Comparison of ENCODE assay signal across 26 mouse cellular contexts in the genomic region with DNA sequence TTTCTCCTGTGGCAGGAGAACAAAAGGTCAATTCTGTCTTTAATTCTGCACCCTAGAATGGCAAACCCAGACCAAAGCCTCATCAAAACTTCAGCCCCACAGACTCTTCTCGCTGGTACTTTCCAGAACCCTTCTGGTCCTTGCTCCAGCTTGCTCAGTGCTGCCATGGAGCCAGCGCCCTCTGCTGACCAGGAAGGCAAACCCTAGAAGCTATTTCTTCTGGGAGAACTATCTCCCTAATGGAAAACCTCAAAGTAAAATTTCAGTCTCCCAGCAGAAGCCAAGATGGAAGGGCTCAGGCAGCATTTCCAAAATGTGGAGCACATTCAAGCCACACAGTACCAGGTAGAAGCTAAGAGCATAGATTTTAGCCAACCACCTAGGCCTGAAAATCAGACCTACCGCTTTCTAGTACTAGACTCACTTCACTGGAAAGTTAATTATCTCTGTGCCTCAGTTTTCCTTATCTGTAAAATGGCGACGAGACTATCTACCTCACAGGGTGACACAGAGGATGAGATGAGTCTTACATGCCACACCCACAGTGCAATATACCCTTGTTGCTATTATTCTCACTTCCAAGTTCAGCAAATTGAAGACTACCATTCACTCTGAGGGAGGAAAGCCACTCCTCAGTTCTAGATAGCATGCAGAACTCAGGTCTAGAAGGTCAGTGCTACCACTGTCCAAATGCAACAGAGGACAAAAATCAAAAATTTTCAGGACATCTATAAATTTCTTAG. TPM values are rescaled to one million over a fixed set of nuclear protein-coding genes. Genes with fewer than 3 reads are reported as not detected.
DNase-seq lines count a peak whose midpoint lies in the region; ATAC-seq and TF ChIP-seq lines count a peak whose summit lies in the region.
"Not testable (repeated sequence)": the region's sequence is repeated elsewhere in the genome, so short reads cannot be mapped to it uniquely, and the experiment has no call there.
"Had no signal": no experiment of that assay in that cellular context is flagged by ENCODE, and none has a peak within 500 bp of the region (broad histone marks: within the 10 kb centered on the region; RNA-seq: fewer than 3 reads in every experiment).

No protein-coding gene starts in this region.

- H3K27ac ChIP-seq in gastrocnemius, adult 2 months; heart, embryonic 12.5 days (ENCODE audit: poor library complexity, severe bottlenecking); kidney, adult 2 months (ENCODE audit: insufficient read depth, low read depth, low read length); liver, postnatal 0 days (ENCODE audit: low read depth); small intestine, adult 2 months (ENCODE audit: insufficient read depth, low read depth, low read length): not testable (repeated sequence)
- H3K27ac ChIP-seq in liver, embryonic 11.5 days (ENCODE audit: low read depth, low read length): peak overlapping the region; percentile 70; the same call in 1 of the 2 replicates

- not testable (repeated sequence) for H3K27me3 ChIP-seq in heart, embryonic 12.5 days (replicated peaks); kidney, adult 2 months (replicated peaks; ENCODE audit: control insufficient read depth, insufficient read depth, low read length); liver, embryonic 11.5 days (replicated peaks; ENCODE audit: control insufficient read depth, insufficient read depth, low read length); liver, postnatal 0 days (ENCODE audit: insufficient read depth, low read length); small intestine, adult 2 months (ENCODE audit: control insufficient read depth, insufficient read depth, low read length)

- intact Hi-C loops in gastrocnemius, adult 2 months (cut with DNase I): loop anchor here (10.0 kb wide), 1 partner anchor 300 kb away; the partner anchor contains the start of gene C2cd4d

- DNase-seq in gastrocnemius, adult 2 months; kidney, adult 2 months; liver, embryonic 11.5 days (ENCODE audit: low spot score); liver, postnatal 0 days: not testable (repeated sequence)

- ATAC-seq in common myeloid progenitor, adult 5-6 weeks (replicated peaks; ENCODE audit: low read depth, poor library complexity, severe bottlenecking): peak; percentile 66; the same call in 1 of the 2 replicates
- ATAC-seq in heart, embryonic 12.5 days (ENCODE audit: insufficient number of reproducible peaks, low FRiP score): peak; percentile 60
- peak; percentile 76 for ATAC-seq in liver, embryonic 11.5 days (replicated peaks; ENCODE audit: low FRiP score)
- ATAC-seq in liver, postnatal 0 days: peak; percentile 49

- not testable (repeated sequence) for H3K4me3 ChIP-seq in gastrocnemius, adult 2 months; heart, embryonic 12.5 days; kidney, adult 2 months (ENCODE audit: insufficient read depth, low read depth, low read length); liver, embryonic 11.5 days (ENCODE audit: low read depth, low read length); liver, postnatal 0 days (ENCODE audit: low read depth, low read length); small intestine, adult 2 months (ENCODE audit: low read depth, low read length)

- H3K4me1 ChIP-seq in heart, embryonic 12.5 days (replicated peaks); kidney, adult 2 months (ENCODE audit: control insufficient read depth, insufficient read depth, low read length); liver, embryonic 11.5 days (replicated peaks; ENCODE audit: control insufficient read depth, insufficient read depth, low read length); liver, postnatal 0 days (ENCODE audit: insufficient read depth); small intestine, adult 2 months (ENCODE audit: control insufficient read depth, insufficient read depth, insufficient read length, low read length): not testable (repeated sequence)

- H3K9ac ChIP-seq in heart, embryonic 12.5 days; liver, embryonic 11.5 days (ENCODE audit: low read depth, low read length); liver, postnatal 0 days (replicated peaks): not testable (repeated sequence)

- not testable (repeated sequence) for TF ChIP-seq POLR2A in kidney, adult 2 months (IDR thresholded peaks at IDR 0.05; ENCODE audit: low read depth, low read length); small intestine, adult 2 months (IDR thresholded peaks at IDR 0.05; ENCODE audit: low read depth, low read length)

- not testable (repeated sequence) for H3K9me3 ChIP-seq in heart, embryonic 12.5 days (replicated peaks); liver, embryonic 11.5 days (ENCODE audit: control insufficient read depth, low read length); liver, postnatal 0 days (ENCODE audit: low read length)

- H3K4me2 ChIP-seq in heart, embryonic 12.5 days: not testable (repeated sequence)
- peak overlapping the region; percentile 43 for H3K4me2 ChIP-seq in liver, embryonic 11.5 days
- H3K4me2 ChIP-seq in liver, postnatal 0 days (ENCODE audit: low read depth, low read length): peak overlapping the region; percentile 32; the same call in 1 of the 2 replicates

- TF ChIP-seq CTCF in gastrocnemius, adult 2 months (IDR thresholded peaks at IDR 0.05): peak; percentile 39
- 0 out of 2 replicates have a peak, but pooled peaks have one; percentile 3 for TF ChIP-seq CTCF in kidney, adult 2 months (conservative IDR thresholded peaks at IDR 0.05; ENCODE audit: insufficient read depth, insufficient read length, low read depth, low read length)
- TF ChIP-seq CTCF in liver, postnatal 0 days (IDR thresholded peaks at IDR 0.05; ENCODE audit: low read depth): peak; percentile 31
- peak; percentile 12; the same call in 1 of the 2 replicates for TF ChIP-seq CTCF in small intestine, adult 2 months (IDR thresholded peaks at IDR 0.05; ENCODE audit: extremely low read depth, insufficient read length, insufficient replicate concordance, low read depth, low read length)

- TF ChIP-seq EP300 in liver, postnatal 0 days (IDR thresholded peaks at IDR 0.05; ENCODE audit: low read depth): not testable (repeated sequence)

- 37% methylated on average over 5 of the region's 5 CpGs for WGBS in heart, embryonic 12.5 days
- 51% methylated on average over 5 of the region's 5 CpGs for WGBS in kidney, adult 2 months
- WGBS in liver, embryonic 11.5 days: 44% methylated on average over 3 of the region's 5 CpGs
- WGBS in liver, postnatal 0 days (ENCODE audit: insufficient replicate concordance): 56% methylated on average over 3 of the region's 5 CpGs
- 34% methylated on average over 5 of the region's 5 CpGs for WGBS in small intestine, adult 2 months

- not testable (repeated sequence) for H3K36me3 ChIP-seq in heart, embryonic 12.5 days; kidney, adult 2 months (ENCODE audit: control insufficient read depth, insufficient read depth, low read length); liver, embryonic 11.5 days (ENCODE audit: control insufficient read depth, insufficient read depth, low read length); liver, postnatal 0 days (replicated peaks; ENCODE audit: insufficient read depth, low read length); small intestine, adult 2 months (ENCODE audit: control insufficient read depth, insufficient read depth, low read length)

RNA-seq across cellular contexts. Expression of gene Tuft1, which starts 6.6 kb away (rescaled TPM):
- total RNA-seq in common myeloid progenitor, adult 5-6 weeks (2017): 5.6 and 5.7 TPM in 2 replicates
- 1 to 10 TPM in 1 of 2 experiments, under 1 TPM in 1; 0.92 to 2.2 TPM for total RNA-seq in gastrocnemius, adult 2 months (2021)
- polyA plus RNA-seq in heart, embryonic 12.5 days (2016; fragmentation: Nextera tagmentation; extraction: Ambion mirVana): 8.0 and 8.5 TPM in 2 replicates
- 15.3 and 15.9 TPM in 2 replicates for polyA plus RNA-seq in kidney, adult 2 months (2012; rRNA removed)
- polyA plus RNA-seq in liver, embryonic 11.5 days (2014; fragmentation: Nextera tagmentation; extraction: Ambion mirVana): 7.7 and 8.8 TPM in 2 replicates
- 7.5 and 8.1 TPM in 2 replicates for polyA plus RNA-seq in liver, postnatal 0 days (2015; fragmentation: Nextera tagmentation; extraction: Ambion mirVana)
- 11.1 and 47.4 TPM in 2 replicates for polyA plus RNA-seq in small intestine, adult 2 months (2012; rRNA removed)

RNA-seq across cellular contexts. Expression of gene Gm10972, which starts 22.3 kb away (rescaled TPM):
- total RNA-seq in common myeloid progenitor, adult 5-6 weeks (2017): not detected in 2 replicates
- not detected for total RNA-seq in gastrocnemius, adult 2 months (2021)
- polyA plus RNA-seq in heart, embryonic 12.5 days (2016; fragmentation: Nextera tagmentation; extraction: Ambion mirVana): not detected in 2 replicates
- polyA plus RNA-seq in kidney, adult 2 months (2012; rRNA removed): not detected in 2 replicates
- not detected in 2 replicates for polyA plus RNA-seq in liver, embryonic 11.5 days (2014; fragmentation: Nextera tagmentation; extraction: Ambion mirVana)
- polyA plus RNA-seq in liver, postnatal 0 days (2015; fragmentation: Nextera tagmentation; extraction: Ambion mirVana): not detected in 2 replicates
- not detected in 2 replicates for polyA plus RNA-seq in small intestine, adult 2 months (2012; rRNA removed)
- total RNA-seq: adrenal gland, postnatal 14 days; gastrocnemius, adult 18-20 months; gastrocnemius, postnatal 4 days; heart, postnatal 36 days; layer of hippocampus, postnatal 10 days; left cerebral cortex, adult 8-10 months; left cerebral cortex, postnatal 4 days had no signal
- polyA plus RNA-seq: C2C12; forebrain, embryonic 12.5 days; heart, embryonic 15.5 days; hindbrain, embryonic 13.5 days; inflammation-experienced regulatory T-cells, adult 6 months; kidney, embryonic 16.5 days; large intestine, adult 2 months; limb, embryonic 15.5 days; midbrain, embryonic 12.5 days; neural tube, embryonic 15.5 days; stomach, embryonic 16.5 days; thymus, adult 2 months had no signal

RNA-seq across cellular contexts. Expression of gene Selenbp2, which starts 28.1 kb away (rescaled TPM):
- 0.05 TPM in 1 of 2 replicates, not detected in the other for total RNA-seq in common myeloid progenitor, adult 5-6 weeks (2017)
- 1 to 10 TPM in 1 of 2 experiments, under 1 TPM in 1; 0.89 to 3.0 TPM for total RNA-seq in gastrocnemius, adult 2 months (2021)
- 0.54 and 0.76 TPM in 2 replicates for polyA plus RNA-seq in heart, embryonic 12.5 days (2016; fragmentation: Nextera tagmentation; extraction: Ambion mirVana)
- polyA plus RNA-seq in kidney, adult 2 months (2012; rRNA removed): 22.6 and 26.7 TPM in 2 replicates
- 1.7 and 2.6 TPM in 2 replicates for polyA plus RNA-seq in liver, embryonic 11.5 days (2014; fragmentation: Nextera tagmentation; extraction: Ambion mirVana)
- 35.1 and 39.9 TPM in 2 replicates for polyA plus RNA-seq in liver, postnatal 0 days (2015; fragmentation: Nextera tagmentation; extraction: Ambion mirVana)
- 2.1 and 2.4 TPM in 2 replicates for polyA plus RNA-seq in small intestine, adult 2 months (2012; rRNA removed)
- total RNA-seq: layer of hippocampus, postnatal 10 days had no signal
- polyA plus RNA-seq: C2C12; inflammation-experienced regulatory T-cells, adult 6 months had no signal
